Mouse (Mus musculus): ENCODE measurements around the gene Uba52. TPM values are rescaled to one million over a fixed set of nuclear protein-coding genes. Genes with fewer than 3 reads are reported as not detected.

Uba52 gene
- polyA plus RNA-seq, 1 experiment from 2014 or later, result 779 TPM

GRCm38 (mm10) chr8:70463306-70463705, 47.3 kb downstream of the Uba52 start:
- 83% methylated on average over 4 of the region's 4 CpGs for WGBS
- H3K4me3 ChIP-seq, result no peak overlapping the region
- H3K36me3 ChIP-seq, result peaks cover 11% of the 10 kb centered on the region; the same call in 1 of the 2 replicates
- peaks cover 57% of the 10 kb centered on the region for H3K4me1 ChIP-seq (replicated peaks)
- H3K9ac ChIP-seq, result no peak overlapping the region
- no peak overlapping the region for H3K27ac ChIP-seq (ENCODE audit: poor library complexity, severe bottlenecking)
- no peak for ATAC-seq (ENCODE audit: insufficient number of reproducible peaks, low FRiP score)
- no peaks in the 10 kb centered on the region for H3K27me3 ChIP-seq (replicated peaks)
- H3K9me3 ChIP-seq (replicated peaks), result no peaks in the 10 kb centered on the region
- no peak overlapping the region for H3K4me2 ChIP-seq

DNA sequence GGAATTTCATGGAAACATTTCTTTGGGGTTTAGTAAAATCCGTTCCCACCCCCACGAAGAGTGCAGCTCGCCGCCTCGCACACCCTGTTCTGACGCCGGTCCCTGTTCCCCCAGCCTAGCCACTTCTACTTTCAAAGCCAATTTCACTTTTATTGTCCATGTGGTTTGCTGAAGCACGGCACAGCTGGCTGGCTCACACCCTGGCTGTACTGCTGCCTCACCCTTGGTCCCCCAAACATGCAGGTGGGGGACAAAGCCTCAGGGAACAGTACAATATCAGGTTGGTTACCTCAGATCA, 48.1 kb downstream of the Uba52 start:
- H3K4me3 ChIP-seq, result no peak overlapping the region
- H3K4me1 ChIP-seq (replicated peaks), result peaks cover 48% of the 10 kb centered on the region
- H3K9me3 ChIP-seq (replicated peaks), result no peaks in the 10 kb centered on the region
- ATAC-seq (ENCODE audit: insufficient number of reproducible peaks, low FRiP score), result no peak
- H3K27ac ChIP-seq (ENCODE audit: poor library complexity, severe bottlenecking), result no peak overlapping the region
- H3K36me3 ChIP-seq, result peaks cover 11% of the 10 kb centered on the region; the same call in 1 of the 2 replicates
- no peak overlapping the region for H3K9ac ChIP-seq
- no peaks in the 10 kb centered on the region for H3K27me3 ChIP-seq (replicated peaks)
- WGBS, result 90% methylated on average over 8 of the region's 8 CpGs
- no peak overlapping the region for H3K4me2 ChIP-seq

DNA sequence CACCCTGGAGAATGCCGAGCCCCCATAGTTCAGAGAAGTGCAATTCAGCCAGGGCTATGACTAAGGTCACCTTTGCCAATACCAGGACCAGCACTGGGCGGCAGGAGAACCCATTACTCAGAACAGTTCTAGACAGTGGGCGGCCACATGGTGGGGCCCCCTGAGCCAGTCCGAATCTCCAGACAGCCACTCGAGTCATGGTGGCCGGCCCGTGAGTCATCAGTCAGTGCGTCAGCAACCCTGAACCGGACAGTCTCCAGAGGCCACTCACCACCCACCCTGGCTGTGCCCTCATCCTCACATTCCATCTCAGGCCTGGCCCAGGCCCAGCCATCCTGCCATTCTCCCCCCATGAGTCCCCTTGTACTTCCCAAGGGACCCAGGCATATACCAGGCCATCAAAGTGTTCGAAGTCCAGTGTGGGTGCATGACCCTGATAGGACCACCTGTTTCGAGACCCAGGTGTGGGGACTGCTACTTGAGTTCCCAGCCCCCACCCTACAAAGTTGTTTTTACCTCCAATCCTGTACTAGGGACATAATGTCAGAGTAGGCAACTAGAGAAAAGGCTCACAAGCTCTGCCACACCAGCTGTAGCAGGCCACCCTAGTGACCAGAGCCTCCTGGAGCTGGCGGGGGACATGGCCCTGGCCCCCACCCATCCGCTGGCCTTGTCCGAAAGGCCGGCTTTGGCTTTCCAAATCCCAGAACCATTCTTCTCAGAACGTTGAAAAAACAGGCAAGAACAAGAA, 48.7 kb downstream of the Uba52 start:
- Histone ChIP-seq H3K36me3 (peaks cover 11% of the 10 kb centered on the region; the same call in 1 of the 2 replicates), H3K4me2 (no peak overlapping the region), H3K4me1 (replicated peaks) (peaks cover 43% of the 10 kb centered on the region), H3K9ac (no peak overlapping the region), H3K27me3 (replicated peaks) (no peaks in the 10 kb centered on the region), H3K9me3 (replicated peaks) (no peaks in the 10 kb centered on the region), H3K27ac (ENCODE audit: poor library complexity, severe bottlenecking) (no peak overlapping the region), H3K4me3 (no peak overlapping the region)
- WGBS, result 70% methylated on average over 16 of the region's 16 CpGs
- peak; percentile 23; the same call in 1 of the 2 replicates for ATAC-seq (ENCODE audit: insufficient number of reproducible peaks, low FRiP score)

GRCm38 (mm10) chr8:70460606-70461005, 50.0 kb downstream of the Uba52 start:
- Histone ChIP-seq H3K9ac (no peak overlapping the region), H3K27me3 (replicated peaks) (no peaks in the 10 kb centered on the region), H3K4me2 (no peak overlapping the region), H3K27ac (ENCODE audit: poor library complexity, severe bottlenecking) (no peak overlapping the region; the same call in 1 of the 2 replicates), H3K9me3 (replicated peaks) (no peaks in the 10 kb centered on the region), H3K36me3 (peaks cover 3% of the 10 kb centered on the region; the same call in 1 of the 2 replicates), H3K4me1 (replicated peaks) (peaks cover 33% of the 10 kb centered on the region), H3K4me3 (no peak overlapping the region)
- WGBS, result 59% methylated on average over 9 of the region's 9 CpGs
- ATAC-seq (ENCODE audit: insufficient number of reproducible peaks, low FRiP score), result no peak

DNA sequence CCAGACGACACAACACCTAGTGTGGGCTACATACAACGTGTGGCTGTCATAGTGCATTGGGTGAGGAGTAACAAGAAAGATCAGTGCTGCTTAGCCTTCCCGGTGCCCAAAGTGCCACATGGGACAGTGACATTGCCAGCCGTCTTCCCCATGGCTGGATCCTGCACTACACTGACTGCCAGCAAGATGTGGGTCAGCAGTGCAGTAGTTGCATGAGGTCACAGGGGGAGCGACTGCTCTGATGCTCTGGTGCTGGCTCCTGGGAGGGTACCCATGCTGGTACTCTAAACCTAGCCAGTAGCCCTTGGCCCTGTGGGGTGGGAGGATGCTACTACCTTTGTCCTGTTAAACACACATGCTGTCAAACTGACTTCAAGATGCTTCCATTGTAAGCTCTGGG, 50.4 kb downstream of the Uba52 start:
- H3K4me2 ChIP-seq, result no peak overlapping the region
- H3K36me3 ChIP-seq, result 0 out of 2 replicates have a peak, but pooled peaks cover 3% of the 10 kb centered on the region
- 86% methylated on average over 5 of the region's 5 CpGs for WGBS
- H3K9me3 ChIP-seq (replicated peaks), result no peaks in the 10 kb centered on the region
- H3K27me3 ChIP-seq (replicated peaks), result no peaks in the 10 kb centered on the region
- H3K4me1 ChIP-seq (replicated peaks), result peaks cover 33% of the 10 kb centered on the region
- no peak overlapping the region for H3K4me3 ChIP-seq
- H3K27ac ChIP-seq (ENCODE audit: poor library complexity, severe bottlenecking), result no peak overlapping the region; the same call in 1 of the 2 replicates
- no peak overlapping the region for H3K9ac ChIP-seq
- ATAC-seq (ENCODE audit: insufficient number of reproducible peaks, low FRiP score), result no peak

GRCm38 (mm10) chr8:70459636-70460035, 51.0 kb downstream of the Uba52 start:
- Histone ChIP-seq H3K9me3 (replicated peaks) (no peaks in the 10 kb centered on the region), H3K4me2 (no peak overlapping the region), H3K4me1 (replicated peaks) (peaks cover 30% of the 10 kb centered on the region), H3K4me3 (no peak overlapping the region), H3K27ac (ENCODE audit: poor library complexity, severe bottlenecking) (no peak overlapping the region), H3K9ac (no peak overlapping the region), H3K27me3 (replicated peaks) (no peaks in the 10 kb centered on the region), H3K36me3 (0 out of 2 replicates have a peak, but pooled peaks cover 3% of the 10 kb centered on the region)
- 100% methylated on average over 2 of the region's 2 CpGs for WGBS
- ATAC-seq (ENCODE audit: insufficient number of reproducible peaks, low FRiP score), result no peak

GRCm38 (mm10) chr8:70458462-70458861, 52.1 kb downstream of the Uba52 start:
- no peaks in the 10 kb centered on the region for H3K9me3 ChIP-seq (replicated peaks)
- no peak overlapping the region for H3K4me2 ChIP-seq
- H3K27me3 ChIP-seq (replicated peaks), result no peaks in the 10 kb centered on the region
- H3K36me3 ChIP-seq, result 0 out of 2 replicates have a peak, but pooled peaks cover 3% of the 10 kb centered on the region
- no peak overlapping the region for H3K9ac ChIP-seq
- peaks cover 41% of the 10 kb centered on the region for H3K4me1 ChIP-seq (replicated peaks)
- 69% methylated on average over 3 of the region's 3 CpGs for whole genome bisulfite sequencing
- H3K27ac ChIP-seq (ENCODE audit: poor library complexity, severe bottlenecking), result no peak overlapping the region
- H3K4me3 ChIP-seq, result no peak overlapping the region
- no peak for ATAC-seq (ENCODE audit: insufficient number of reproducible peaks, low FRiP score)

Other genes with a start within 250 kb of the Uba52 start
- gene Homer3, start 228.0 kb downstream of the Uba52 start, polyA plus RNA-seq (2016; fragmentation: Nextera tagmentation; extraction: Ambion mirVana), result 46.0 and 48.4 TPM in 2 replicates
- 32.8 and 34.3 TPM in 2 replicates for gene Ddx49, start 208.3 kb downstream of the Uba52 start, polyA plus RNA-seq (2016; fragmentation: Nextera tagmentation; extraction: Ambion mirVana)
- 251 and 272 TPM in 2 replicates for gene Cope, start 208.3 kb downstream of the Uba52 start, polyA plus RNA-seq (2016; fragmentation: Nextera tagmentation; extraction: Ambion mirVana)
- gene Cers1, start 195.0 kb downstream of the Uba52 start, polyA plus RNA-seq (2016; fragmentation: Nextera tagmentation; extraction: Ambion mirVana), result 2.1 and 2.5 TPM in 2 replicates
- 2.1 TPM in 2 replicates for gene Gdf1, start 181.0 kb downstream of the Uba52 start, polyA plus RNA-seq (2016; fragmentation: Nextera tagmentation; extraction: Ambion mirVana)
- gene Upf1, start 157.5 kb downstream of the Uba52 start, polyA plus RNA-seq (2016; fragmentation: Nextera tagmentation; extraction: Ambion mirVana), result 24.5 and 25.5 TPM in 2 replicates
- gene Comp, start 137.2 kb downstream of the Uba52 start, polyA plus RNA-seq (2016; fragmentation: Nextera tagmentation; extraction: Ambion mirVana), result 2.7 and 3.6 TPM in 2 replicates
- 14.9 and 15.0 TPM in 2 replicates for gene Crtc1, start 71.2 kb downstream of the Uba52 start, polyA plus RNA-seq (2016; fragmentation: Nextera tagmentation; extraction: Ambion mirVana)
- gene Klhl26, start 33.8 kb downstream of the Uba52 start, polyA plus RNA-seq (2016; fragmentation: Nextera tagmentation; extraction: Ambion mirVana), result 12.6 and 14.0 TPM in 2 replicates
- gene Tmem59l, start 23.4 kb downstream of the Uba52 start, polyA plus RNA-seq (2016; fragmentation: Nextera tagmentation; extraction: Ambion mirVana), result 0.22 and 0.33 TPM in 2 replicates
- 1.00 and 1.8 TPM in 2 replicates for gene Crlf1, start 17.6 kb downstream of the Uba52 start, polyA plus RNA-seq (2016; fragmentation: Nextera tagmentation; extraction: Ambion mirVana)
- 115 TPM in 2 replicates for gene Rex1bd, start 4.0 kb downstream of the Uba52 start, polyA plus RNA-seq (2016; fragmentation: Nextera tagmentation; extraction: Ambion mirVana)
- gene Fkbp8, start 16.9 kb upstream of the Uba52 start, polyA plus RNA-seq (2016; fragmentation: Nextera tagmentation; extraction: Ambion mirVana), result 227 and 231 TPM in 2 replicates
- 64.2 and 65.7 TPM in 2 replicates for gene Kxd1, start 17.2 kb upstream of the Uba52 start, polyA plus RNA-seq (2016; fragmentation: Nextera tagmentation; extraction: Ambion mirVana)
- gene Ell, start 28.7 kb upstream of the Uba52 start, polyA plus RNA-seq (2016; fragmentation: Nextera tagmentation; extraction: Ambion mirVana), result 13.5 and 14.7 TPM in 2 replicates
- 138 and 142 TPM in 2 replicates for gene Isyna1, start 83.6 kb upstream of the Uba52 start, polyA plus RNA-seq (2016; fragmentation: Nextera tagmentation; extraction: Ambion mirVana)
- gene Ssbp4, start 98.1 kb upstream of the Uba52 start, polyA plus RNA-seq (2016; fragmentation: Nextera tagmentation; extraction: Ambion mirVana), result 76.0 and 78.6 TPM in 2 replicates
- gene Lrrc25, start 105.4 kb upstream of the Uba52 start, polyA plus RNA-seq (2016; fragmentation: Nextera tagmentation; extraction: Ambion mirVana), result 0.65 and 0.71 TPM in 2 replicates
- gene Gdf15, start 121.7 kb upstream of the Uba52 start, polyA plus RNA-seq (2016; fragmentation: Nextera tagmentation; extraction: Ambion mirVana), result 1.0 and 1.1 TPM in 2 replicates
- gene Pgpep1, start 149.6 kb upstream of the Uba52 start, polyA plus RNA-seq (2016; fragmentation: Nextera tagmentation; extraction: Ambion mirVana), result 32.1 and 35.6 TPM in 2 replicates
- gene Lsm4, start 162.4 kb upstream of the Uba52 start, polyA plus RNA-seq (2016; fragmentation: Nextera tagmentation; extraction: Ambion mirVana), result 289 and 301 TPM in 2 replicates
- 183 and 206 TPM in 2 replicates for gene Jund, start 188.1 kb upstream of the Uba52 start, polyA plus RNA-seq (2016; fragmentation: Nextera tagmentation; extraction: Ambion mirVana)
- gene Iqcn, start 192.7 kb upstream of the Uba52 start, polyA plus RNA-seq (2016; fragmentation: Nextera tagmentation; extraction: Ambion mirVana), result 0.04 and 0.06 TPM in 2 replicates
- gene Gm3336, start 207.7 kb upstream of the Uba52 start, polyA plus RNA-seq (2016; fragmentation: Nextera tagmentation; extraction: Ambion mirVana), result not detected in 2 replicates
- gene Pde4c, start 212.9 kb upstream of the Uba52 start, polyA plus RNA-seq (2016; fragmentation: Nextera tagmentation; extraction: Ambion mirVana), result 0.05 and 0.09 TPM in 2 replicates
- 19.1 and 19.2 TPM in 2 replicates for gene Rab3a, start 243.9 kb upstream of the Uba52 start, polyA plus RNA-seq (2016; fragmentation: Nextera tagmentation; extraction: Ambion mirVana)

Data from heart, embryonic 12.5 days (tissue).